Mouse (Mus musculus) layer of hippocampus, postnatal 25 days (tissue): Measurements from ENCODE around the gene Mbd3. TPM values are rescaled to one million over a fixed set of nuclear protein-coding genes. Genes with fewer than 3 reads are reported as not detected.

Source experiments
- DNase-seq, 2 experiments: peaks; one replicate each; pipeline ENCODE4 v3.0.0; 2022; ENCODE audit warnings: mixed read lengths in 2 of 2, low spot score in 1 of 2; ENCODE audit errors: extremely low spot score in 1 of 2
- total RNA-seq, 2 experiments: library from RNA; stranded (reverse); gene quantifications; 2 replicates each; pipeline ENCODE4 v1.2.3; 2021

Gene Mbd3
- total RNA-seq, 2 experiments from 2014 or later = 138 to 159 TPM

GRCm38 (mm10) chr10:80397524-80398173 lies 1.7 kb downstream of the Mbd3 start:
- no peak for DNase-seq

- DNase-seq = no peak
Observed at GRCm38 (mm10) chr10:80396822-80397523, 2.4 kb downstream of the Mbd3 start.

GRCm38 (mm10) chr10:80395025-80395627 lies 4.2 kb downstream of the Mbd3 start:
- no peak for DNase-seq

- DNase-seq = no peak
Observed at GRCm38 (mm10) chr10:80392687-80393086, 6.7 kb downstream of the Mbd3 start.

- DNase-seq = no peak
Observed at GRCm38 (mm10) chr10:80390697-80391096, 8.7 kb downstream of the Mbd3 start.

- DNase-seq = no peak
Observed at GRCm38 (mm10) chr10:80389185-80389708, 10.1 kb downstream of the Mbd3 start.

- no peak for DNase-seq
Observed at GRCm38 (mm10) chr10:80388731-80389130, 10.6 kb downstream of the Mbd3 start.

GRCm38 (mm10) chr10:80387522-80387959 lies 11.8 kb downstream of the Mbd3 start, which contains the start of gene Mex3d:
Mex3d (minus strand) TSS chr10:80387659.
- DNase-seq = peak; percentile 75 to 85

- DNase-seq = no peak
Observed at GRCm38 (mm10) chr10:80386735-80387471, 12.4 kb downstream of the Mbd3 start.

GRCm38 (mm10) chr10:80385811-80386734 lies 13.3 kb downstream of the Mbd3 start:
- no peak for DNase-seq

- no peak for DNase-seq
Observed at GRCm38 (mm10) chr10:80385310-80385709, 14.0 kb downstream of the Mbd3 start.

GRCm38 (mm10) chr10:80384709-80385108 lies 14.6 kb downstream of the Mbd3 start:
- DNase-seq = no peak

GRCm38 (mm10) chr10:80384115-80384639 lies 15.2 kb downstream of the Mbd3 start:
- no peak for DNase-seq

- no peak for DNase-seq
Observed at GRCm38 (mm10) chr10:80383431-80383830, 15.9 kb downstream of the Mbd3 start.

- DNase-seq = no peak
Observed at GRCm38 (mm10) chr10:80382641-80383365, 16.5 kb downstream of the Mbd3 start.

- no peak for DNase-seq
Observed at GRCm38 (mm10) chr10:80377716-80378115, 21.6 kb downstream of the Mbd3 start.

GRCm38 (mm10) chr10:80376160-80376559 lies 23.2 kb downstream of the Mbd3 start:
- peak; percentile 81 to 98 for DNase-seq

- peak; percentile 44 to 81 for DNase-seq
Observed at GRCm38 (mm10) chr10:80374063-80374462, 25.3 kb downstream of the Mbd3 start.

- no peak for DNase-seq
Observed at GRCm38 (mm10) chr10:80372706-80373105, 26.6 kb downstream of the Mbd3 start.
